Mouse (Mus musculus) kidney, adult 2 months (tissue): ENCODE measurements around the gene Chek2. TPM values are rescaled to one million over a fixed set of nuclear protein-coding genes. Genes with fewer than 3 reads are reported as not detected.

Experiments used
- DNase-seq: peaks from one replicate; pipeline ENCODE4 v3.0.0; 2021
- H3K27ac ChIP-seq: fragments of 200-500 bp; 2 replicates; pipeline ENCODE4 v1.5.1; 2012; ENCODE audit warnings: low read depth, low read length, control low read depth, inconsistent platforms; ENCODE audit not compliant: insufficient read depth
- H3K27me3 ChIP-seq: fragments of 200-500 bp; replicated peaks from 2 replicates; pipeline ENCODE4 v1.6.1; 2012; ENCODE audit warnings: mild to moderate bottlenecking, moderate library complexity, low read length, inconsistent platforms; ENCODE audit not compliant: control insufficient read depth, insufficient read depth
- H3K36me3 ChIP-seq: fragments of 200-500 bp; 2 replicates; pipeline ENCODE4 v1.6.1; 2012; ENCODE audit warnings: mild to moderate bottlenecking, moderate library complexity, low read length, inconsistent platforms; ENCODE audit not compliant: control insufficient read depth, insufficient read depth
- H3K4me1 ChIP-seq: fragments of 200-500 bp; 2 replicates; pipeline ENCODE4 v1.6.1; 2011; ENCODE audit warnings: low read length; ENCODE audit not compliant: control insufficient read depth, insufficient read depth
- H3K4me3 ChIP-seq: fragments of 200-500 bp; 2 replicates; pipeline ENCODE4 v1.5.1; 2011; ENCODE audit warnings: mild to moderate bottlenecking, low read depth, low read length, control low read depth; ENCODE audit not compliant: insufficient read depth
- CTCF ChIP-seq: fragments of 200-500 bp; conservative IDR thresholded peaks from 2 replicates; pipeline ENCODE4 v1.5.1; 2011; ENCODE audit warnings: low read depth, mild to moderate bottlenecking, control low read depth, low read length, moderate library complexity, mixed read lengths; ENCODE audit not compliant: insufficient read depth, insufficient read length
- POLR2A ChIP-seq: fragments of 200-500 bp; IDR thresholded peaks from one replicate; pipeline ENCODE4 v1.6.1; 2011; ENCODE audit warnings: low read depth, low read length, control low read depth
- WGBS: fragments of 180-500 bp; shearing (Covaris S2); methylation state at CpG from one replicate; pipeline ENCODE4 v1.1.7; 2018; 5-methylcytosine and 5-hydroxymethylcytosine counted together
- polyA plus RNA-seq: library from polyadenylated mRNA; depleted of rRNA; stranded (reverse); fragments of >200 nt; gene quantifications from 2 replicates; pipeline ENCODE4 v1.2.3, GENCODE M21; 2012

Chek2 gene
- polyA plus RNA-seq, 1 experiment = 4.5 TPM

DNA sequence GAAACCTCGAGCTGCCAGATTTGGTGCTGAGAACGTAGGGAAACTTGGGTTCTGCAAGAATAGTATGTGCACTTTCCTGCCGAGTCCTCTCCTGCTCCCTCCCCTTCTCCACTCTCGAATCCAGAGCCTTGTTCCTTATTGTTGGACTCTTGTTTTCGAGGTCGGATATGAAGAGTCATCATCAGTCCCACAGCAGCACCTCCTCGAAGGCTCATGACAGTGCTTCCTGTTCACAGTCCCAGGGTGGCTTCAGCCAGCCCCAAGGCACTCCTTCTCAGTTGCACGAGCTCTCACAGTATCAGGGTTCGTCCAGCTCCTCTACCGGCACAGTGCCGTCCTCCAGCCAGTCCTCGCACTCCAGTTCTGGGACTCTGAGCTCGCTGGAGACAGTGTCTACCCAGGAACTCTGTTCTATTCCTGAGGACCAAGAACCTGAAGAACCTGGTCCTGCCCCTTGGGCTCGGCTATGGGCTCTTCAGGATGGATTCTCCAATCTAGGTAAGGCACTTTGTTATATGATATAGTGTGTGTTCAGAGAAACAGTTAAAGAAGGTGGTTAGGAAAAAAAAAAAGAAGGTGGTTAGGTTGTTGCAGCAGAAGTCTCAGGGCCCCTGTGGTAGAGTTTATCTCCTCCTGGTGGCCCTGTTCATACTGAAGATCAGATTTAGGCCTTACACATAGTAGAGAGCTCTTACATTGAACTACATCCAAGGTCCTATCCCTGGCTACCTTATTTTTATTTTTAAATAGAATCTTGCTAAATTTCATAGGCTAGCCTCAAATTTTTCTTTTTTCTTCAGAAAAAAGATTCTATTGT lies 1.5 kb downstream of the Chek2 start:
- Histone ChIP-seq H3K27me3 (no peaks in the 10 kb centered on the region), H3K36me3 (no peaks in the 10 kb centered on the region), H3K27ac (no peak overlapping the region), H3K4me1 (peaks cover 5% of the 10 kb centered on the region; the same call in 1 of the 2 replicates), H3K4me3 (no peak overlapping the region)
- no peak for DNase-seq
- TF ChIP-seq CTCF (no peak), POLR2A (no peak)
- WGBS = 94% methylated on average over 14 of the region's 14 CpGs

GRCm38 (mm10) chr5:110852990-110853389 lies 13.2 kb downstream of the Chek2 start:
- no peaks in the 10 kb centered on the region for H3K4me1 ChIP-seq
- no peak for TF ChIP-seq POLR2A
- 0 out of 2 replicates have a peak, but pooled peaks have one; percentile 10 for TF ChIP-seq CTCF
- H3K36me3 ChIP-seq = no peaks in the 10 kb centered on the region
- no peak for DNase-seq
- H3K4me3 ChIP-seq = no peak overlapping the region
- H3K27ac ChIP-seq = no peak overlapping the region
- WGBS = 84% methylated on average over 1 of the region's 1 CpGs
- H3K27me3 ChIP-seq = no peaks in the 10 kb centered on the region

GRCm38 (mm10) chr5:110857091-110857490 lies 17.3 kb downstream of the Chek2 start:
- no peaks in the 10 kb centered on the region; the same call in 1 of the 2 replicates for H3K4me1 ChIP-seq
- H3K27ac ChIP-seq = no peak overlapping the region
- peak; percentile 74 for DNase-seq
- WGBS = 58% methylated on average over 5 of the region's 5 CpGs
- TF ChIP-seq POLR2A = no peak
- no peak for TF ChIP-seq CTCF
- H3K36me3 ChIP-seq = no peaks in the 10 kb centered on the region
- H3K27me3 ChIP-seq = no peaks in the 10 kb centered on the region
- no peak overlapping the region for H3K4me3 ChIP-seq

GRCm38 (mm10) chr5:110859013-110859650 lies 19.4 kb downstream of the Chek2 start:
- Histone ChIP-seq H3K27me3 (no peaks in the 10 kb centered on the region), H3K36me3 (no peaks in the 10 kb centered on the region), H3K4me3 (peak overlapping the region; percentile 44), H3K4me1 (no peaks in the 10 kb centered on the region; the same call in 1 of the 2 replicates), H3K27ac (peak overlapping the region; percentile 84)
- no peak for TF ChIP-seq CTCF
- TF ChIP-seq POLR2A = no peak
- DNase-seq = peak; percentile 90
- 12% methylated on average over 13 of the region's 13 CpGs for WGBS

DNA sequence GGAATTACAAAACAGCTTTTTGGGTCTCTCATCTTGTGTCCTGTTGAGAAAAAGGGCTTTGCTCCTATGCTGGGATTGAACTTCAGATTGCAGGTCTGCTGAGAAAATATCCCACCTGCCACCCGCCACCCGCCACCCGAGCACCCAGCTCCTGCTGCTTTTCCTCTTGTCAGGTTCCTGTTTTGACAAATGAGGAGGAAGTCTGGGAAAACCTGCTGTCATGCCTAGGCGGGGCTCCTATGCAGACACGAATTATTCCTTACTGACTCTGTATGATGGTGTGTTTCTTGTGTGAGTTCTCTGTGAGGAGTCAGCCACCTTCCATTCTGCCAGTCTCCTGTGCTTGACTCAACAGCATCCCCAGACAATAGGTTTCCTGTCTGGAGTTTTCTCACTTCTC lies 20.7 kb downstream of the Chek2 start:
- TF ChIP-seq CTCF = no peak
- H3K27me3 ChIP-seq = no peaks in the 10 kb centered on the region
- WGBS = 79% methylated on average over 5 of the region's 5 CpGs
- H3K36me3 ChIP-seq = no peaks in the 10 kb centered on the region
- peak overlapping the region; percentile 84 for H3K27ac ChIP-seq
- H3K4me1 ChIP-seq = no peaks in the 10 kb centered on the region; the same call in 1 of the 2 replicates
- DNase-seq = peak; percentile 9
- no peak overlapping the region for H3K4me3 ChIP-seq

GRCm38 (mm10) chr5:110868460-110868859 lies 28.7 kb downstream of the Chek2 start:
- no peak overlapping the region for H3K27ac ChIP-seq

DNA sequence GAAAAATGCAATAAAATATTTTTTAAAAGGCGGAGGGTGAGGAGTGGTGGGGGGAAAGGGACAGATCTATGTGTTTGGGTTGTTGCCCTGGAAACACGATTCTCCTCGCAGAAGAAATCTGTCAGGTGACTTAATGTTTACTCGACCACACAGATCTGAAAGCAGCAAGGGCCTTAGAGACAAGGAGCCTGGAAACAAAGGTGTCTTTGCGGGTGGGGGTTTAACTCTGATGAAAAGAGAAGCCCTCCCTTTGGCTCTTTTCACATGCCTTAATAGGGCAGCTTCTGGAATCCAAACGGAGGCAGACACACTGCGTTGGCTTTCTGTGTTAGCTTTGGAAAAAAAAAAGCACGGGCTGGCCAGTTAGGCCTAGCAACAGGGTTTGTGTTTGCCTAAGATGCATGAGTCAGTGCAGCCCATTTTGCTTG lies 29.5 kb downstream of the Chek2 start:
- 71% methylated on average over 8 of the region's 8 CpGs for WGBS
- no peak for DNase-seq
- no peaks in the 10 kb centered on the region; the same call in 1 of the 2 replicates for H3K36me3 ChIP-seq

More at GRCm38 (mm10) chr5:110868460-110868859, 28.7 kb downstream of the Chek2 start:
- TF ChIP-seq POLR2A (no peak), CTCF (no peak)
- no peak overlapping the region for H3K4me3 ChIP-seq
- WGBS = 73% methylated on average over 4 of the region's 4 CpGs
- no peaks in the 10 kb centered on the region; the same call in 1 of the 2 replicates for H3K36me3 ChIP-seq
- H3K27me3 ChIP-seq = no peaks in the 10 kb centered on the region
- peak; percentile 30 for DNase-seq
- H3K4me1 ChIP-seq = no peaks in the 10 kb centered on the region

More for the DNA sequence above, 29.5 kb downstream of the Chek2 start:
- TF ChIP-seq CTCF (no peak), POLR2A (no peak)
- no peaks in the 10 kb centered on the region for H3K27me3 ChIP-seq
- H3K4me1 ChIP-seq = no peaks in the 10 kb centered on the region
- H3K27ac ChIP-seq = no peak overlapping the region
- H3K4me3 ChIP-seq = no peak overlapping the region
